Mouse (Mus musculus) liver, embryonic 14.5 days (tissue): ENCODE results near the gene Art1. TPM values are rescaled to one million over a fixed set of nuclear protein-coding genes. Genes with fewer than 3 reads are reported as not detected.

Experiments used
- ATAC-seq: fragments of 200-750 bp; cut with Nextera tagmentation; 2 replicates; pipeline ENCODE4 v1.8.0; 2017; ENCODE audit warnings: moderate number of reproducible peaks, mild to moderate bottlenecking, moderate library complexity; ENCODE audit not compliant: insufficient read depth
- DNase-seq, 3 experiments: peaks; one replicate each; pipeline ENCODE4 v3.0.0-alpha.2; 2012 to 2013; ENCODE audit warnings: low read depth in 3 of 3, low spot score in 3 of 3
- H3K27ac ChIP-seq: fragments of 300-500 bp; sonication (generic); 2 replicates; pipeline ENCODE4 v1.5.1; 2014; ENCODE audit warnings: moderate library complexity, mild to moderate bottlenecking, control low read depth, inconsistent platforms
- H3K27me3 ChIP-seq: fragments of 300-500 bp; sonication (generic); 2 replicates; pipeline ENCODE4 v1.6.1; 2014; ENCODE audit warnings: mild to moderate bottlenecking, low read length, moderate library complexity; ENCODE audit not compliant: control insufficient read depth, insufficient read depth
- H3K36me3 ChIP-seq: fragments of 300-500 bp; sonication (generic); replicated peaks from 2 replicates; pipeline ENCODE4 v1.6.1; 2014; ENCODE audit warnings: low read depth; ENCODE audit not compliant: control insufficient read depth, insufficient read depth
- H3K4me1 ChIP-seq, 2 experiments: fragments of 200-500 bp in 1 of 2; fragments of 300-500 bp in 1 of 2; sonication (generic) in 1 of 2; replicated peaks; 2 replicates each; pipeline ENCODE4 v1.6.1; 2012 to 2014; ENCODE audit warnings: antibody characterized with exemption in 1 of 2, inconsistent platforms in 1 of 2, low read length in 1 of 2; ENCODE audit not compliant: control insufficient read depth in 2 of 2, insufficient read depth in 2 of 2
- H3K4me2 ChIP-seq: fragments of 300-500 bp; sonication (generic); 2 replicates; pipeline ENCODE4 v1.6.1; 2014; ENCODE audit warnings: low read depth, mild to moderate bottlenecking, control low read depth, moderate library complexity
- H3K4me3 ChIP-seq, 2 experiments: fragments of 200-500 bp in 1 of 2; fragments of 300-500 bp in 1 of 2; sonication (generic) in 1 of 2; 2 replicates each; pipeline ENCODE4 v1.5.1; 2012 to 2014; ENCODE audit warnings: low read depth in 2 of 2, low read length in 2 of 2, mild to moderate bottlenecking in 2 of 2, control low read depth in 1 of 2, inconsistent platforms in 1 of 2, moderate library complexity in 1 of 2; ENCODE audit not compliant: insufficient read depth in 1 of 2
- H3K9ac ChIP-seq: fragments of 300-500 bp; sonication (generic); replicated peaks from 2 replicates; pipeline ENCODE4 v1.6.1; 2014; ENCODE audit warnings: mild to moderate bottlenecking, control low read depth, moderate library complexity
- H3K9me3 ChIP-seq: fragments of 300-500 bp; sonication (generic); 2 replicates; pipeline ENCODE4 v1.6.1; 2016; ENCODE audit warnings: low read length, mixed read lengths; ENCODE audit not compliant: control insufficient read depth
- CTCF ChIP-seq: IDR thresholded peaks from 2 replicates; pipeline ENCODE4 v1.5.1; 2016; ENCODE audit warnings: antibody characterized with exemption, low read depth, control low read depth
- EP300 ChIP-seq: IDR thresholded peaks from 2 replicates; pipeline ENCODE4 v1.6.1; 2016; ENCODE audit warnings: antibody characterized with exemption, low read depth
- WGBS: fragments of 180-500 bp; shearing (Covaris S2); extraction: QIAGEN DNeasy Blood & Tissue Kit; methylation state at CpG from one replicate; pipeline ENCODE4 v1.1.7; 2014; ENCODE audit not compliant: insufficient replicate concordance; 5-methylcytosine and 5-hydroxymethylcytosine counted together
- polyA plus RNA-seq, 2 experiments: library from polyadenylated mRNA; depleted of rRNA in 1 of 2; stranded (reverse) in 1 of 2; unstranded in 1 of 2; fragments of >200 nt; fragmentation: Nextera tagmentation in 1 of 2; extraction: Ambion mirVana in 1 of 2; gene quantifications; 2 replicates each; pipeline versions ENCODE4 v1.2.1 to v1.2.3; 2012 to 2014

The Art1 gene
- polyA plus RNA-seq, 2 experiments = 0.04 TPM; not detected in 1

GRCm38 (mm10) chr7:102116579-102117331 is 15.2 kb downstream of the Art1 start, which contains the start of gene Chrna10:
TSS of gene Chrna10 (minus strand) at chr7:102116828.
- H3K36me3 ChIP-seq = peaks cover 18% of the 10 kb centered on the region

GRCm38 (mm10) chr7:102117382-102117781 is 15.8 kb downstream of the Art1 start:
- Histone ChIP-seq H3K27ac (no peak overlapping the region), H3K4me2 (no peak overlapping the region), H3K4me1 (no peaks in the 10 kb centered on the region), H3K4me3 (no peak overlapping the region), H3K9me3 (no peaks in the 10 kb centered on the region), H3K9ac (no peak overlapping the region), H3K36me3 (peaks cover 24% of the 10 kb centered on the region), H3K27me3 (no peaks in the 10 kb centered on the region)
- no peak for ATAC-seq
- 59% methylated on average over 6 of the region's 6 CpGs for WGBS
- TF ChIP-seq EP300 = no peak
- no peak for TF ChIP-seq CTCF
- no peak for DNase-seq

More at GRCm38 (mm10) chr7:102116579-102117331, 15.2 kb downstream of the Art1 start, which contains the start of gene Chrna10:
- no peaks in the 10 kb centered on the region for H3K9me3 ChIP-seq
- no peak within 1 kb of the TSS for H3K4me2 ChIP-seq
- no peaks in the 10 kb centered on the region for H3K4me1 ChIP-seq
- 40% methylated on average over 7 of the region's 7 CpGs for WGBS
- no peak for TF ChIP-seq EP300
- no peak for TF ChIP-seq CTCF
- no peak within 1 kb of the TSS for H3K27ac ChIP-seq
- no peak within 1 kb of the TSS for H3K9ac ChIP-seq
- no peak within 1 kb of the TSS for H3K4me3 ChIP-seq
- H3K27me3 ChIP-seq = no peaks in the 10 kb centered on the region
- ATAC-seq (no peak), DNase-seq (no peak)

GRCm38 (mm10) chr7:102120326-102120725 is 18.8 kb downstream of the Art1 start:
- H3K36me3 ChIP-seq = peaks cover 54% of the 10 kb centered on the region
- H3K4me1 ChIP-seq = no peaks in the 10 kb centered on the region
- no peak for ATAC-seq

GRCm38 (mm10) chr7:102132395-102132794 is 30.9 kb downstream of the Art1 start:
- H3K4me2 ChIP-seq = no peak overlapping the region
- no peak overlapping the region for H3K9ac ChIP-seq
- no peak for ATAC-seq
- no peak overlapping the region for H3K4me3 ChIP-seq
- H3K4me1 ChIP-seq = no peaks in the 10 kb centered on the region
- 90% methylated on average over 4 of the region's 4 CpGs for WGBS
- H3K27me3 ChIP-seq = no peaks in the 10 kb centered on the region
- DNase-seq = no peak
- TF ChIP-seq EP300 (no peak), CTCF (no peak)
- peaks cover 72% of the 10 kb centered on the region for H3K36me3 ChIP-seq
- H3K27ac ChIP-seq = no peak overlapping the region
- H3K9me3 ChIP-seq = no peaks in the 10 kb centered on the region

More at GRCm38 (mm10) chr7:102120326-102120725, 18.8 kb downstream of the Art1 start:
- WGBS = 85% methylated on average over 10 of the region's 10 CpGs
- Histone ChIP-seq H3K4me3 (no peak overlapping the region), H3K9me3 (no peaks in the 10 kb centered on the region), H3K27ac (no peak overlapping the region), H3K4me2 (no peak overlapping the region), H3K9ac (no peak overlapping the region), H3K27me3 (no peaks in the 10 kb centered on the region)
- no peak for DNase-seq
- TF ChIP-seq CTCF (no peak), EP300 (no peak)

- Histone ChIP-seq H3K4me1 (no peaks in the 10 kb centered on the region), H3K4me2 (no peak overlapping the region), H3K9me3 (no peaks in the 10 kb centered on the region), H3K4me3 (no peak overlapping the region), H3K36me3 (peaks cover 60% of the 10 kb centered on the region), H3K9ac (no peak overlapping the region), H3K27ac (no peak overlapping the region), H3K27me3 (no peaks in the 10 kb centered on the region)
- TF ChIP-seq EP300 (no peak), CTCF (peak; percentile 78)
- no peak for ATAC-seq
- WGBS = 61% methylated on average over 1 of the region's 1 CpGs
- peak; percentile 4 to 40 (median 26) for DNase-seq
Measured at GRCm38 (mm10) chr7:102137464-102137863, 35.9 kb downstream of the Art1 start.
